Mouse (Mus musculus): ENCODE measurements around the gene Brf1.

The Brf1 gene

DNA sequence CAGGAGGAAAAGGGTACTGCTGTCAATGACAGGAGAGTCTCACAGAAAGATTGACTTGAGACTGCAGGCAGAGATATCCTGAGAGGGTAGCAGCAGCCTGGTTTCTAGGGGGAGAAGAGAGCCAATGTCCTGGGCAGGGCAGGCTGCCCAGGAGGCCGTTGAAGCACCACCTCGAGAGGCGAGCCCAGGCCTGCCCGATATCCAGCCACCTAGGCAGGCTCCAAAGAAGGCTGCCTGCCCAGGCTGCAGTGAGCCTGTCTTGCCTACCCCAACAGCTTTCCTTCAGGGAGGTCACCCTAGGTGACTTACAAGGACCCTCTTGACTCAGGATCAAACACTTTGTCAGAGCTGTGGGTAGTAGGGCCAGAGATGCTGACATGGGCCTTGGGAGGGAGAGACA, 60.3 kb downstream of the Brf1 start:
- no peak for DNase-seq (ENCODE audit: extremely low spot score, low spot score)

DNA sequence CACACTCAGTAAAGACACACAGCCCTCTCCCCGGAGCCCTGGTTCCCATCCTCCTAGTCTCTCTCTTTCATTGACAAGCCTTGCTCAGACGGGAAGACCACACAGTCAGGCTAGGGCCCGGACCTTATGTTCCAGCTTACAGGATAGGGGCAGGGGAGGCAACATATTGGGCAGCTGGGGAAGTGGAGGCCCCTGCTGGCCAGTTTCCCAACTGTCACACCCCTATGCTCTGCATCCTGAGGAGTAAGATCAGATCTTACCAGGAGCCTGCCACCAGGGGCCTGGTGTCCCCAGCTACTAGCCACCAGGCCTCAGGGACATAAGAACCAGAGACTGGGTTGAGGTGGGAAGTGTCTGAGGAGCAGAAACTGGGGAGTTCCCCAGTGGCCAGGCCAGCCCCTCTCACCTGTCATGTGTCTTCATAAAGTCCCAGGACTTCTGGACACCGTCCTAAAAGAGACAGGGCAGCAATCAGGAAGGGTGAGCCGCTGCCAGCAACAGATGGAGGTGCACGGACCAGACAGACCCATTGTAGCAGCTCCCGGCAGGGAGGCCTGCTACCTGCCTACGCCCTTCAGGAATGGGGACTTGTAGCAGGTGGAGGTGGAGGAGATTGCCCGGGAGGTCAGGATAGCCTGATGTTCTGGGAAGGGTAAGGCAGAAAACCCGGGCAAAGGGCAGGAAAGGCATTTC, 61.5 kb downstream of the Brf1 start:
- peak; percentile 47 for DNase-seq (ENCODE audit: extremely low spot score, low spot score)

DNA sequence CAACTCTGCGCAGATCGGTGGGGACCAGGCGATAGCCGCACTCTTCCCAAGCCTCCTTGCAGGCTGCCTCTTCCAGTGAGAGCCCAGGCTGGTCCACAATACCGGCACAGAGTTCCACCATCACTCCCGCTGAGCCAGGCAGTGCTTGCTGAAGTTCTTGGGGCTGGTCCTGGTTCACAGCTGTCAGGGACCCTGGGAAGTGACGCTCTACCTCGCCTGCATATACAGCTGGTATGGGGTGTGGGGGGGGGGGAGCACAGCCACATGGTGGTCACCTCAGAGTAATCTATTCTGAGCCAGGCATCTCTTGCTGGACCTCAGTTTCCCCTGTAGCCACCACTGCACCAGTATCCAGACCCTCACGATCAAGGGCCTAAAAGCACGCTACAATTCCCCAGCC, 62.1 kb downstream of the Brf1 start:
- DNase-seq (ENCODE audit: extremely low spot score, low spot score): no peak

DNA sequence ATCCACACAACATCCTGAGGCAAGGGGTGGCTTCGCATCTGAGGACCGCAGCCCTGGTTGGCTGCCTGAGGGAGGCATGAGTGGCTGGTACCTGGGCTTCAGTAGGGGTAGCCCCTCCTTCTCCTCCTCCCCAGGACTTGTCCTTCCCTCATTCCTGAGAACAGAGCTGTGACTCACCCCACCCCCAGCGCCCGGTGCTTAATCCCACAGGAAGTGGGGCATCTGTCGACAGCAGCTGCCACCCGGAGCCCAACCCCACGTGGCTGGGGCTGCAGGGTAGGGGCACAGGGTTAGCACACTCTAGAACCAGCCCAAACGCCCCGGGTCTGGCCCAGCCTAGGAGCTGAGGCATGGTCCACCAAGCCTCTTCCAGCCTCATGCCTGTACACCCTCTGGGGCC, 62.6 kb downstream of the Brf1 start:
- DNase-seq (ENCODE audit: extremely low spot score, low spot score): no peak

GRCm38 (mm10) chr12:112932647-112933046, 67.9 kb downstream of the Brf1 start:
- no peak for DNase-seq (ENCODE audit: extremely low spot score, low spot score)

- DNase-seq (ENCODE audit: extremely low spot score, low spot score): peak; percentile 69
Observed at GRCm38 (mm10) chr12:112929562-112930352, 70.7 kb downstream of the Brf1 start, which contains the start of gene Jag2. TSS of gene Jag2 (minus strand) at chr12:112929776.

- peak; percentile 49 for DNase-seq (ENCODE audit: extremely low spot score, low spot score)
Observed at GRCm38 (mm10) chr12:112928401-112929241, 71.9 kb downstream of the Brf1 start.

GRCm38 (mm10) chr12:112927265-112927664, 73.2 kb downstream of the Brf1 start:
- no peak for DNase-seq (ENCODE audit: extremely low spot score, low spot score)

DNA sequence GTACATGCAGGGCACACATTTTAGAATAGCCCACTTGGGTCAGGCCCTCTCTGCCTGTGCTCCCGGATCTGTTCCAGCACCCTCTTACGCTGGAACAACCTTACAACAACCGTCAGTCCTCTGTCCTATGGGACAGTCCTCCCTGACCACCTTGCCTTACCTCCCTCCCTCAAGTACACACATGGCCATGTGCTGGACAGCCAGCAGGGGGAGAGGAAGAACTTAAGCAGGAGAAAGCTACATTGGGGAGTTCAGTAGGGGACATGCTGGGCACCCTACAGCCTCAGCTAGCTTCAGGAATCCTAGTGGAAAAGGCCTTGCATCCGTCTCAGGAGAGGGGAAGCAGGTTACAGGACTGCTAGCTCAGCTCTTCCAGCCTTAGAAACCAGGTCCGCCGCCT, 74.6 kb downstream of the Brf1 start:
- DNase-seq (ENCODE audit: extremely low spot score, low spot score): no peak

DNA sequence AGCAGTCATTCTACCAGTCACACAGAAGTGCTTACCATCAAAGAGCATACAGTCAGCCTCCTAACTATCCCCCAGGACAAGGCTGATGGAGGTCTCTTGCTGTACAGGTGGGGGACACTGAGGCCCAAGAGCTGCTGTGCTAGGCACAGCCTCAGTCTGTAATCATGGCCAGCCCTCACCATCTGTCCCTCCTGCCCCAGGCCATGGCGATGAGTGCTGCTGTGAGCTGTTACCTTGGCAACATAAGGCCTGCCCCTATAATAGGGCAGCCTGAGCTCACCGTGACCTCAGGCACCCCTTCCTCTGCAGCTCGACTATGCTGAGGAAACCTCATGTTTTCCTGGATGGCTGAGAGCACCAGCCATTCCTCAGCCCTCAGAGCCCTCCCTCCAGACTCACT, 78.0 kb downstream of the Brf1 start:
- DNase-seq (ENCODE audit: extremely low spot score, low spot score): no peak

GRCm38 (mm10) chr12:112921518-112921917, 79.0 kb downstream of the Brf1 start:
- DNase-seq (ENCODE audit: extremely low spot score, low spot score): no peak

DNA sequence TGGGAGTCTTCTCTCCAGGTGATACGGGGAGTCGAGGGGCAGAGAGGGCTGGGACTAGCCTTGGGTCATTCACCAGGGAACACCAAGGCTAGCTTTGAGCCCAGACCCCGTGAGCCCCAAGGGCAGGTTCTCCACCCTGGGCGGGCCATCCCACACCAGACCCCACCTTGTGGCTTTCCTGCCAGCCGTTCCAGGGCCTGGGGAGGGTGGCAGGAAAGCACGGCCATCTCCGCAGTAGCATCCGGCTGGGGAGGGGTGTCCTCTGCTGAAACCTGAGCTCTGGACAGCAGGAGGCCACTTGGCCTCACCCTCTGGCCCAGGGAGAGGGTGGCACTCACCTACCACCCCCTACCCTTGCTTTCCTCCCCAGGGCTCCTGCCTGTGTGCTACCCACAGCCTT, 82.6 kb downstream of the Brf1 start:
- DNase-seq (ENCODE audit: extremely low spot score, low spot score): no peak

DNA sequence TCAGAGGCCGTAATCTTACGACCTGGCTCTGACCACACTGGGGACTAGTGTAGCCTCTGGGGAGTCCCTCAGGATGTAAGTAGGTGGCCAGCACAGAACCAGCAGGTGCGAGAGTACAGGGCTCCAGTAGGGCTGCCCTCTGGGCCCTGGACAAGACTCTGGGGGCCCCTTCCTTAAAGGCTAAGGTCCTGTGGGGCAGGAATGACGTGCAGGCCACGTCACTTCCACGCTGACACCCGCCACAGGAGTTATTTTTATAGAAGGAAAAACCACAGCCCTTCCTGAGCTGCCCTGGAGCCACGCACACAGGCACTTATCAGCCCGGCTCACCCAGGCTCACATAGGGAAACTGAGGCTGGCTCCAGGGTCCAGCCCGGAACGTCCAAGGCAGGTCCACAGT, 83.0 kb downstream of the Brf1 start:
- DNase-seq (ENCODE audit: extremely low spot score, low spot score): no peak

GRCm38 (mm10) chr12:112916698-112917400, 83.7 kb downstream of the Brf1 start:
- DNase-seq (ENCODE audit: extremely low spot score, low spot score): no peak

- no peak for DNase-seq (ENCODE audit: extremely low spot score, low spot score)
Observed at GRCm38 (mm10) chr12:112915587-112915986, 84.9 kb downstream of the Brf1 start.

DNA sequence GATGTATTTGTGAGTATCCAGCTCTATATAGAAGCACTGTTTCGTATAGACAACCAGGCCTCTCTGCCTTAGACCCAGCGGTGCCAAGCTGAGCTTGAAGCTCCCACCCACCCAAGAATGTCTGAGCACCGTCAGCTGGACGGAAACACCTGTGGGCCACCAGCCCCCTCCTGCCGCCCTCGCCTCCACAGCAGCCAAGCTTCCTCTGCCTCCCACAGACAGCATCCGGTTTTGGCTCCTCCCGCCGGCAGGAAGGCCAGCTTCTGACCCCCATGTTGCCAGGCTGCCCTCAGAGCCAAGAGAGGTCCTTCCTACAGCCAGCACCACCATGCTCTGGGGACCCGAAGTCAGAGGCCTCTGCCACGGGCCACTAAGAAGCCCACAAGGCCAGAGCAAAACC, 86.0 kb downstream of the Brf1 start:
- no peak for DNase-seq (ENCODE audit: extremely low spot score, low spot score)

GRCm38 (mm10) chr12:112912951-112913745, 87.4 kb downstream of the Brf1 start:
- DNase-seq (ENCODE audit: extremely low spot score, low spot score): no peak

DNA sequence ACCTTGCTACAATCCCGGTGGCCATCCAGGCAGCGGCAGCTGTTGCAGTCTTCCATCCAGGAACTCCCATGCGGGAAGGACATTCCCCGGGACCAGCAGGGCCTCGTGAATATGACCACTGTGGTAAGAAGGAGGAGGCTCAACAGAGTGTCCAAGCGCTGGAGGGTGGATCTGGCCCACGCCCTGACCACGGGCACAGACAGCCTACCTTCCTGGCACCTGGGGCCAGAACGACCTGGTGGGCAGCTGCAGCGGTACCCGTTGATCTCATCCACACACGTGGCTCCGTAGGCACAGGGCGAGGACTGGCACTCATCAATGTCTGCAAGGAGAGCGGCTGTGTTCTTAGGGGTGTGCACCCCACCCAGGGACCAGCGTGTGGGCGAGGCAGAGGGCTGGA, 88.8 kb downstream of the Brf1 start:
- DNase-seq (ENCODE audit: extremely low spot score, low spot score): no peak

Measured in neural tube, embryonic 10.5 days (tissue).